Mouse (Mus musculus): Measurements from ENCODE around the gene Tpr.

The Tpr gene

GRCm38 (mm10) chr1:150392638-150393487 lies at the start of gene Tpr, which contains the start of gene Odr4:
Gene Tpr, plus strand, starts transcription at chr1:150392838.
Gene Odr4, minus strand, starts transcription at chr1:150393080.
- peak; percentile 99 for DNase-seq (ENCODE audit: low read depth)

DNA sequence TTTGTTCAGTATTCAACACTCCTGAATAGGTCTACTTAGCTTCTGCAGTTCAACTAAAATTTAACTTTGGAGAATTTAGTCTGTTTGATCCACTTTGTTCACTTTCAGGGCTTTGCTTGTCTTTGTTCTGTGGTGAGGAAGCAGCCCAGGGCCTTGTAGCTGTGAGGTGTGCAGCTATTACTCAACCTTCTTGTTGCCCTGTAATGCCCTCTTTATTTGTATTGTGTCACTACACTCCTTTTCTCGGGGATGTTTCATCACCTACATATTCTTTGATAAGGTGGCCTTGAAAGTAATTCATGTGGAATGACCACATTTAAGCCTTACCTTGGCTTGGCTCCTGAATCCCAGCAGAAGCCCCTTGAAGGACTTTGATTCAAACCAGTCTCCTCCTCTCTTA lies 31.8 kb upstream of the Tpr start:
- no peak for DNase-seq (ENCODE audit: low read depth)

- DNase-seq (ENCODE audit: low read depth) = peak; percentile 43
Observed at GRCm38 (mm10) chr1:150372895-150373294, 19.7 kb upstream of the Tpr start.

DNA sequence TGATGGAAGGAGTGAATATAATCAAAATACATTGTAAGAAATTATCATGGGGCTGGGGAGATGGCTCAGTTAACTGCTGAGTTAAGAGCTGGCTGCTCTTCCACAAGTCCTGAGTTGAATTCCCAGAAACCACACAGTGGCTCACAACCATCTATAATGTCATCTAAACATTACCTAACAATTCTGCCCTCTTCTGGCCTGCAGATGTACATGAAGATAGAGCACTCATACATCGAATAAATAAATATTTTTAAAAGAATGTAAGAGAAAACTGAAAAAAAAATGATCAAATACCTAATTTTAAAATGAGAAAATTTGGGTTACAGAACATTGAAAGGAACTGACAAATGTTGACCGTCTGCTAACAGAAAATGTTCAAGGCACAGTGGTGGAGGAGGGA lies 18.4 kb upstream of the Tpr start:
- DNase-seq (ENCODE audit: low read depth) = no peak

DNA sequence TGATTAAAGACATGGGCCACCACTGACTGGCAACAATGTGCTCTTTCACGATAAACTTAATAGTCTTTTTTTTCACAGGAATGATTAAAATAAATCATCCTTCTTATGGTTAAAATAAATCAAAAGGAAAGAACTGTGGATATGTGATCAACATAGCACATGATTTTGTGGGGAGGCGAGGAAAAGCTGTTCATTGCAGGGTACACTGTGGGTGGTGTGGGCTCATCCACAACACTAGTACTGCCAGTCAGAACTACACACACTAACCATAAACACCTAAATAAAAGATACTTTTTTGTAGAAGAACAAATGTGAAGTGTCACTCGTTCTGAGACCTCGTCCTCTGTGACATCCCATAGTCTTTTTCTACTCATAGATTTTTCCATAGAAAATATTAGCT lies 8.5 kb upstream of the Tpr start:
- no peak for DNase-seq (ENCODE audit: low read depth)

DNA sequence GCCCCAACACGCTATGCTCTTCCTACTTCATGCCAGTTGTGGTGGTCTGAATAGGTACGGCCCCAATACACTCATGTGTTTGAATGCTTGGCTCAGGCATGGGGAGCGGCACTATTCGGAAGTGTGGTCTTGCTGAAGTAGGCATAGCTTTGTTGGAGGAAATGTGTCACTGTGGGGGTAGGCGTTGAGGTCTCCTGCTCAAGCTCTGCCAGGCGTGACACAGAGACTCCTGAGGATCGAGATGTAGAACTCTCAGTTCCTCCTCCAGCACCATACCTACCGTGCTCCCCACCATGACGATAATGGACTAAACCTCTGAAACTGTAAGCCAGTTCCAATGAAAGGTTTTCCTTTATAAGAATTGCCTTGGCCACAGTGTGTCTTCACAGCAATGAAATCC lies 5.1 kb upstream of the Tpr start:
- no peak for DNase-seq (ENCODE audit: low read depth)

- DNase-seq (ENCODE audit: low read depth) = no peak
Observed at GRCm38 (mm10) chr1:150389390-150390129, 3.1 kb upstream of the Tpr start.

DNA sequence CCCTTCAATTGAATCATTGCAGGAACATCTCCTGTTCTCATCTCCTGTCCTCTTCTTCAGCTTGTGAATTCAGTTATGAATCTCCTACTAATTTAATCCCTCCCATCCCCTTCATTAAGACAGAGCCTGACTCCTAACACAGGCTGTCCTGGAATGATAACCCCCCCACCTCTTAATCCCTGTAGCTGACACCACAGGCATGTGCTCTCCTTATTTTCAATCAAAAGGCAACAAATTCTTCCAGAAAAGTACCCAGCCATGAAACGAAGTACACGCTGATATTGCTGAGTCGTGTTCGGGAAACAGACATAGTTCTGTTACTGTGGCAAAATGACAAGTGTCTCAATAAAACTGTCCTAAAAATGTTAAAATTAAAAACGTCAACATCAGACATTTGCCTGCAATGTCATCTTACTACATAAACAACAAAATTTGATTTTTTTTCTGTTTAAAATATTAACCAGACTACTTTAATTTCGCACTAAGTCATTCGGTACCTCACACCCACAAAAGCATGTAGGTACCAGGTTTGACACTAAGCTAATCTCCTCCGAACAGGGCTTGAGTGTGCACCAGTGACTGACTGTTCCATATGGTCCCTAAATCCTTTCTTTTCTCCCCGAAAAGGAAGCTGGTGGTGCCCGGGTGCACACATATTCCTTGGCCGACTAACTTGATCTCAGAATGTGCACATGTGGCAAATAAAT lies 554 bp upstream of the Tpr start:
- DNase-seq (ENCODE audit: low read depth) = no peak

GRCm38 (mm10) chr1:150393488-150393852 lies 832 bp downstream of the Tpr start:
- no peak for DNase-seq (ENCODE audit: low read depth)

DNA sequence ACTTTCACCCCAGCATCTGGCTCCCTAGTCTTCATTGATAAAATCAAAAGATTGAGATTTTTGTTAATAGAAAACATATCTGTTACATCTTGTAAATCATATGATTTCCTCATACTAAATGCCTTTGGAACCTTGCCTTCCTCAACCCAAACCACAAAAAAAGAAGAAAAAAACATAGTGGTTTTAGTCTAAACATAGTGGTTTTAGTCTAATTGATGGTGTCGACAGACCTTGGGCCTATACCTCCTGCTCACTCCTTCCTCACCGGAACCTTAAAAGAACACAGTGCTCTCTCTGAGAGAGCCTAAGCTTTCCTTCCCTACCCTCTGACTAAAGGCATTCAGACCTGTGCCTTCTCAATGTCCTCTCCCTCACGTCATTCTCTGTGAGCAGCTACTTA lies 3.4 kb downstream of the Tpr start:
- peak; percentile 29 for DNase-seq (ENCODE audit: low read depth)

GRCm38 (mm10) chr1:150403914-150404313 lies 11.3 kb downstream of the Tpr start:
- no peak for DNase-seq (ENCODE audit: low read depth)

DNA sequence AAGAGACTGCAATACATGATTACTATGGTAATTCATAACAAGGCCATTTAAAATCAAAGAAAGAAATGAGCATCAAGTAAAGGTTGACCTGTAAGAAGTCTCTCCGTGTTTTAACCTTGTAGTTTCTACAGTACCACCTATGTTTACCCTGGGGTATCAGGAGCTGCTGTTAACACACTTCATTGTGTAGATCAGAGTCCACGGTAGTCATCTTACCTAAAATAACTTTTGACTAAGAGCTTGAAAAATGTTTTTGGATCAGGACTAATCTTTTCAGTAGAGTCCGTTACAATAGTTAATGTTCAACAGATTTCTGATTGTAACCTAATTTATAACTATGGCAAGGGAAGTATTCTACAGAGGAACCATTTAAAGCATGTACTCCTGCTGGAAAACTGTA lies 11.9 kb downstream of the Tpr start:
- no peak for DNase-seq (ENCODE audit: low read depth)

- no peak for DNase-seq (ENCODE audit: low read depth)
Observed at GRCm38 (mm10) chr1:150407285-150407684, 14.6 kb downstream of the Tpr start.

- DNase-seq (ENCODE audit: low read depth) = no peak
Observed at GRCm38 (mm10) chr1:150409996-150410395, 17.4 kb downstream of the Tpr start.

- no peak for DNase-seq (ENCODE audit: low read depth)
Observed at GRCm38 (mm10) chr1:150416006-150416405, 23.4 kb downstream of the Tpr start.

DNA sequence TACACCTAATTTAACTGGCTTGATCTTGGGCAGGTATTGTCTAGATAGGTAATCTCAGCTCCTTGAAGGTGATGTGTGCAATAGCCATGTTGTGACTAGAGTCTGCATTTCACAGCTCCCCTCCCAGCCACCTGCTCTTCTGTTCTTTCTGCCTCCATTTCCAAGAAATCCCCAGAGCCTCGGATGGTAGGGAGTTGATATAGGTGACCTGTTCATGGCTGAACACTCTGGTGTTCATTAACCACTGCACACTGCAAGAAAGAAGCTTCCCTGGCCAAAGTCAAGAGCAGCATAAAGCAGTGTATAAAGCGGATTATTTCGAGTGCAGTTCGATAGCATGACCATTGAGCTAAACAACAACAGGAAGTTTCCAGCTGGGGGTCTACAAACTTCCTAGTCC lies 25.8 kb downstream of the Tpr start:
- no peak for DNase-seq (ENCODE audit: low read depth)

DNA sequence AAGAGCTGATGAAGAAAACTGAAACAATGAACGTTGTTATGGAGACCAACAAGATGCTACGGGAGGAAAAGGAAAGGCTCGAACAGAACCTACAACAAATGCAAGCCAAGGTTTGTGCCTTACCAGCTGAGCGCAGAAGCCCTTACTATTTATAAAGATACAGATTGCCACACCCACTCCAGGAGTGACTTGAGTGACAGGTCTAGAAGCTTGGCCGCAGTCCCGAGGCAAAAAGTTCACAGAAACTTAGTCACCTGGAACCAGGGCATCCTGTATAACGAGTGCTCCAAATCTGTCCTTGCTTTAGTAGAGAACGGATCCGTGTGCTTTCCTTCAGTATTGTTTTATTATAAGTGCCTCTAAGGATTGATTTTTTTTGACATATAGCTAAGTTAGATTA lies 33.0 kb downstream of the Tpr start:
- no peak for DNase-seq (ENCODE audit: low read depth)

GRCm38 (mm10) chr1:150426216-150426615 lies 33.6 kb downstream of the Tpr start:
- no peak for DNase-seq (ENCODE audit: low read depth)

DNA sequence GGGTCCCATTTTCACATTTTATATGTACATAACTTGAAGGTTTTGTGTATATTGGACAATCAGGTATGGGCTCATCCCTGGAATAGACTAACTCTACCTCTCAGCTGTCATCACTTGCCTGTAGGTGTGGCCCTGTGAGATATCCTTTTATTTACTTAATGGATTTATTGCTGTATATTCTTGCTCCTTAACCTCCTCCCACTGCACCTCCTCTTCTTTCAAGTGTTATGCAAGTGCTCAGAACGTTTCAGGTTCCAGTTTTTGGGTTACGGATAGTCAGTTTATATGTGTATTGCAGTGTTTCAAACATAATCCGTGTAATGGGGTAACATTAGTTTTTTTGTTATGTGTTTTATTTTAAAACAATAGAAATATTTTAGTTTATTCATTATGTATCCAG lies 46.0 kb downstream of the Tpr start:
- no peak for DNase-seq (ENCODE audit: low read depth)

DNA sequence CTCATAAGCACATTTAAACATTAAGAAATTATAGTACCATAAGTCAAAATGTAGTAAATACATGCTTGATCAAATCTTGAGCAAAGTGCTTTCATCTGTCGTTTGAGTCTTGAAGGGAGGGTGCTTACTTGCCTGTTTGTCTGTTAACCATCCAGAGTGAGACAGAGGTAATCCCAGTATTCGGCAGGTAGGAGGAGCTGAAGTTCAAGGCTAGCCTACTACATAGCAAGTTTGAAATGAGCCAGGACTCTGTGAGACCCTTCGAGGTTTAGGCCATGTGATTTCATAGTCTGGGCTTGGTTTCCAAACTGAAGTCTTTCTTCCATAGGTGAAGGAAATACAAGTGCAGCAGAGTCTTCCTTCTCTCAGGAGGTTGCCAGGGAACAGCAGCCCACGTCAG lies 49.1 kb downstream of the Tpr start:
- DNase-seq (ENCODE audit: low read depth) = peak; percentile 24

DNA sequence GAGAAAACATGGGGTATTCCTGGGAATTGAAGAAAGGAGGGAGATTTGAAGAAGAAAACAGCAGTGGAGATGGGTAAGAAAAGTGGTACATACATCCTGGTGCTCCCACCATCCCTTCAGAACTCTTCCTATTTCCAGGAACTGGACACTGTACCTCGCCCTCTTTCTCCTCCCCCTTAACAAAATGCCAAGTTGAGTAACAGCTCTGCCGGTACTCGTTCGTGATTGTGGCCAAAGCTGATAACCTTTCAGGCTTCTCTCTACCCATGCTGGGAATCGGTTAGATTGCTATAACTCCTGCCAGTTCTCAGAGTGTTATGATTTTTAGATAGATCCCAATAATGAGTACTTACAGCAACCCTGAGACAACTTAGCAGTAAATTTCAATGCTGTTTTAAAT lies 66.3 kb downstream of the Tpr start:
- no peak for DNase-seq (ENCODE audit: low read depth)

DNA sequence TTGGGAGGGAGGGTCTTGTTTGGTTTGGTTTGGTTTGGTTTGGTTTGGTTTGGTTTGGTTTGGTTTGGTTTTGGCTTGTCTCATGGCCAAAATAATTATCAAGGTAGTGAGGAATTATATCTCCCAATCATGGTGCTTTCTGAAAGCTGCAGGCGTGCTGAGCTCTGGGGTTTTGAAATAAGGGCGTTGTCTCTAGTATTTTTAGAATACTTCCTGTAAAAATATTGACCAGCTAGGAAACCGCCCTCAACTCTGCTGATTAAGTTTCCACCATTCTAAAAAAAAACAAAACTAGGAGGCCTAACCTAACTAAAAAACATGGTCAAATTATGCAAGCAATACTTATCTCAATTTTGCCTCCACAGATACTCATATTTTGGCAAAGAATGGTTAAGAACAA lies 67.0 kb downstream of the Tpr start:
- DNase-seq (ENCODE audit: low read depth) = peak; percentile 36

GRCm38 (mm10) chr1:150460595-150460994 lies 68.0 kb downstream of the Tpr start:
- no peak for DNase-seq (ENCODE audit: low read depth)
